Mouse (Mus musculus) naive thymus-derived CD4-positive, alpha-beta T cell, adult 2 months (primary cell): ENCODE data around the gene Cldn3.

Experiments used
- DNase-seq: peaks from one replicate; pipeline ENCODE4 v3.0.0-alpha.2; 2011; ENCODE audit warnings: low read depth

The Cldn3 gene

GRCm38 (mm10) chr5:134965852-134966821 lies 19.9 kb upstream of the Cldn3 start:
- peak; percentile 86 for DNase-seq

- no peak for DNase-seq
These were observed 18.7 kb upstream of the Cldn3 start for GRCm38 (mm10) chr5:134967164-134967944.

- no peak for DNase-seq
These were observed 15.3 kb upstream of the Cldn3 start for GRCm38 (mm10) chr5:134970671-134971070.

GRCm38 (mm10) chr5:134973081-134973480 lies 12.9 kb upstream of the Cldn3 start:
- DNase-seq: no peak

GRCm38 (mm10) chr5:134973526-134973925 lies 12.5 kb upstream of the Cldn3 start:
- no peak for DNase-seq

- DNase-seq: no peak
These were observed 11.7 kb upstream of the Cldn3 start for GRCm38 (mm10) chr5:134974294-134974693.

GRCm38 (mm10) chr5:134974921-134975320 lies 11.1 kb upstream of the Cldn3 start:
- DNase-seq: no peak

- no peak for DNase-seq
These were observed 9.8 kb upstream of the Cldn3 start for GRCm38 (mm10) chr5:134976164-134976563.

GRCm38 (mm10) chr5:134976577-134977250 lies 9.3 kb upstream of the Cldn3 start:
- DNase-seq: no peak

- no peak for DNase-seq
These were observed 8.2 kb upstream of the Cldn3 start for GRCm38 (mm10) chr5:134977837-134978236.

- DNase-seq: no peak
These were observed 4.9 kb upstream of the Cldn3 start for GRCm38 (mm10) chr5:134981149-134981548.

GRCm38 (mm10) chr5:134983111-134983510 lies 2.9 kb upstream of the Cldn3 start:
- no peak for DNase-seq

- no peak for DNase-seq
These were observed 2.2 kb upstream of the Cldn3 start for GRCm38 (mm10) chr5:134983771-134984170.

- DNase-seq: no peak
These were observed 569 bp downstream of the Cldn3 start for GRCm38 (mm10) chr5:134986298-134987268.

- DNase-seq: no peak
These were observed 3.2 kb downstream of the Cldn3 start for GRCm38 (mm10) chr5:134989166-134989565.

GRCm38 (mm10) chr5:134989741-134990140 lies 3.7 kb downstream of the Cldn3 start:
- DNase-seq: no peak

- DNase-seq: no peak
These were observed 6.6 kb downstream of the Cldn3 start for GRCm38 (mm10) chr5:134992566-134992965.

GRCm38 (mm10) chr5:134998359-134998758 lies 12.3 kb downstream of the Cldn3 start:
- DNase-seq: no peak

GRCm38 (mm10) chr5:134999797-135000196 lies 13.8 kb downstream of the Cldn3 start:
- no peak for DNase-seq

GRCm38 (mm10) chr5:135000751-135001150 lies 14.7 kb downstream of the Cldn3 start:
- no peak for DNase-seq

- peak; percentile 36 for DNase-seq
These were observed 15.3 kb downstream of the Cldn3 start for GRCm38 (mm10) chr5:135001309-135001708.
